8 mouse cellular contexts compared by ENCODE assay signal in the genomic region with DNA sequence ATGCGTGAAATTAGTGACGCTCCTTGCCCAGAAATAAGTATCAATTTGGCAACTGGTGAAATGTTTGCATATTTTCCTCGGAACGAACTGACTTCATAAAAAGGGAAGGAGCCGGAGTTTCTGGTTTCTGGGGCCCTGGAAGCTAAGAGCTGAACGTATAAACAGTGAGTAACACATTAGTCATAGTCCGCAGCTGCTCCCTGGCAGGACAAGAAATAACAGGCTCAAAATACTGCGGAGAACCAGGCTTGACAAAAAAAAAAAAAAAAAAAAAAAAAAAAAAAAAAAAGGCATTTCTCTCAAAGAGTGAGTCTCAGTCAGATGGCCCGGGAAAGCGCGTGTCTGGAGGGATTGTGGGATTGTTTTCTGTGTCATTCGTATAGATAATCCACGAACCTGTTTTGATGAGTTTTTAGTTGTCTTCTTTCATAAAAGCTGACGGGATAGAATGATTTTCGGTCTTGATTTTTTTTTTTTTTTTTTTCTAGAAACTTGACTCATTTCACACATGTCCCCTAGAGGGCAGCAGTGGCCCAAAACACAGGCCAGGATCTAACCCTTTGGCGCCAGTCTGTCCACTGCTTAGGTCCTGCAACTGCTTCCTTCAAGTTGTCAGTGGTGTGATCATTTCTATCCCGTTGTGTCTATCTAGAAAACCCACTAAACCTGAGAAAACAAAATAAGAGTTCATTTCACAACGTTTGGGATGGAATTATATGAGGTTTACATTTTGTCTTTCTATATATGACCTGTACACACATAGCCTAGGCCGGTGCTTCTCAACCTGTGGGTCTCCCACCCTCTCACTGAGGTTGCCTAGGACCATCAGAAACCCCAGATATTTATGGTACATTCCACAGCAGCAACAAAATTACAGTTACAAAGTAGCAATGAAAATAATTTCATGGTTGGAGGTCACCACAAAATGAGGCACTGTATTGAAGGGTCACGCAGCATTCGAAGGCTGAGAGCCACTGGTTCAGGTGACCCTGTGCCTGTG. TPM values are rescaled to one million over a fixed set of nuclear protein-coding genes. Genes with fewer than 3 reads are reported as not detected.
DNase-seq lines count a peak whose midpoint lies in the region; ATAC-seq lines count a peak whose summit lies in the region.

No protein-coding gene starts in this region.

- peak; percentile 32 for ATAC-seq in CD4-positive, CD25-positive, alpha-beta regulatory T cell, adult 4 months
- ATAC-seq in forebrain, embryonic 14.5 days, result peak; percentile 74
- 0 out of 2 replicates have a peak, but pooled peaks have one; percentile 35 for ATAC-seq in liver, embryonic 16.5 days (ENCODE audit: low read depth)
- ATAC-seq in neural tube, embryonic 13.5 days (ENCODE audit: low read depth), result peak; percentile 88

- WGBS in forebrain, embryonic 14.5 days, result 20% methylated on average over 21 of the region's 21 CpGs
- WGBS in large intestine, adult 2 months, result 14% methylated on average over 21 of the region's 21 CpGs
- WGBS in liver, embryonic 16.5 days (ENCODE audit: insufficient replicate concordance), result 19% methylated on average over 21 of the region's 21 CpGs
- WGBS in neural tube, embryonic 13.5 days, result 27% methylated on average over 21 of the region's 21 CpGs

- peak; percentile 37 for DNase-seq in c-Kit-positive CD71-positive TER-119-negative erythroid progenitor cells, embryonic 14.5 days (ENCODE audit: low read depth)
- DNase-seq in forebrain, embryonic 14.5 days (ENCODE audit: low spot score), result peak; percentile 75
- DNase-seq in heart, postnatal 10 days, result peak; percentile 79 to 87
- peak; percentile 51 for DNase-seq in large intestine, adult 2 months (ENCODE audit: low read depth, low spot score)
- DNase-seq in testis, postnatal 14 days (ENCODE audit: low spot score), result peak; percentile 43

- H3K36me3 ChIP-seq in forebrain, embryonic 14.5 days (ENCODE audit: control insufficient read depth, insufficient read depth, low read length), result no peaks in the 10 kb centered on the region
- no peaks in the 10 kb centered on the region for H3K36me3 ChIP-seq in liver, embryonic 16.5 days (ENCODE audit: control insufficient read depth, insufficient read depth)
- no peaks in the 10 kb centered on the region for H3K36me3 ChIP-seq in neural tube, embryonic 13.5 days

- H3K9ac ChIP-seq in forebrain, embryonic 14.5 days (ENCODE audit: low read length), result peak overlapping the region; percentile 37; the same call in 1 of the 2 replicates
- no peak overlapping the region for H3K9ac ChIP-seq in liver, embryonic 16.5 days (ENCODE audit: low read depth, low read length)
- H3K9ac ChIP-seq in neural tube, embryonic 13.5 days, result peak overlapping the region; percentile 27; the same call in 1 of the 2 replicates

- no peaks in the 10 kb centered on the region for H3K4me1 ChIP-seq in forebrain, embryonic 14.5 days (ENCODE audit: control insufficient read depth, insufficient read depth, low read length)
- H3K4me1 ChIP-seq in liver, embryonic 16.5 days (ENCODE audit: control insufficient read depth, low read depth, low read length), result no peaks in the 10 kb centered on the region
- H3K4me1 ChIP-seq in neural tube, embryonic 13.5 days (replicated peaks), result 0 out of 2 replicates have a peak, but pooled peaks cover 3% of the 10 kb centered on the region

- H3K27me3 ChIP-seq in forebrain, embryonic 14.5 days (replicated peaks; ENCODE audit: control insufficient read depth, insufficient read depth, low read length), result no peaks in the 10 kb centered on the region
- no peaks in the 10 kb centered on the region for H3K27me3 ChIP-seq in liver, embryonic 16.5 days (ENCODE audit: control insufficient read depth, insufficient read depth, low read depth, low read length)
- H3K27me3 ChIP-seq in neural tube, embryonic 13.5 days, result no peaks in the 10 kb centered on the region

- peak overlapping the region; percentile 51 for H3K4me2 ChIP-seq in forebrain, embryonic 14.5 days (ENCODE audit: low read length)
- H3K4me2 ChIP-seq in liver, embryonic 16.5 days (ENCODE audit: low read depth, low read length), result peak overlapping the region; percentile 49
- peak overlapping the region; percentile 46 for H3K4me2 ChIP-seq in neural tube, embryonic 13.5 days

- no peak overlapping the region for H3K27ac ChIP-seq in forebrain, embryonic 14.5 days (ENCODE audit: low read depth, low read length)
- no peak overlapping the region for H3K27ac ChIP-seq in liver, embryonic 16.5 days (ENCODE audit: low read length)
- no peak overlapping the region for H3K27ac ChIP-seq in neural tube, embryonic 13.5 days (replicated peaks)

- H3K4me3 ChIP-seq in forebrain, embryonic 14.5 days (ENCODE audit: low read depth, low read length), result peak overlapping the region; percentile 25
- H3K4me3 ChIP-seq in liver, embryonic 16.5 days (ENCODE audit: low read depth, low read length), result peak overlapping the region; percentile 33; the same call in 1 of the 2 replicates
- peak overlapping the region; percentile 8; the same call in 1 of the 2 replicates for H3K4me3 ChIP-seq in neural tube, embryonic 13.5 days

- intact Hi-C loops in heart, postnatal 10 days (cut with DNase I), result loop anchor here (1.0 to 5.0 kb wide), 3 partner anchors 27 to 136 kb away; a partner anchor contains a TSS

- no peaks in the 10 kb centered on the region for H3K9me3 ChIP-seq in forebrain, embryonic 14.5 days (replicated peaks; ENCODE audit: control insufficient read depth, low read length)
- H3K9me3 ChIP-seq in liver, embryonic 16.5 days (replicated peaks; ENCODE audit: control insufficient read depth, low read length), result no peaks in the 10 kb centered on the region
- no peaks in the 10 kb centered on the region for H3K9me3 ChIP-seq in neural tube, embryonic 13.5 days

RNA-seq across cellular contexts. Expression of a gene that starts 26.7 kb away (rescaled TPM):
- not detected for polyA plus RNA-seq in CD4-positive, CD25-positive, alpha-beta regulatory T cell, adult 4 months (2017; shearing (Covaris generic))
- 0.71 and 1.0 TPM in 2 replicates for polyA plus RNA-seq in forebrain, embryonic 14.5 days (2014; fragmentation: Nextera tagmentation; extraction: Ambion mirVana)
- total RNA-seq in heart, postnatal 10 days (2021), result 1 to 10 TPM; 3.2 to 5.1 TPM
- 0.15 and 0.26 TPM in 2 replicates for polyA plus RNA-seq in large intestine, adult 2 months (2012; rRNA removed)
- polyA plus RNA-seq in liver, embryonic 16.5 days (2015; fragmentation: Nextera tagmentation; extraction: Ambion mirVana), result 0.44 and 0.47 TPM in 2 replicates
- polyA plus RNA-seq in neural tube, embryonic 13.5 days (2015; fragmentation: Nextera tagmentation; extraction: Ambion mirVana), result 1.3 TPM in 2 replicates

RNA-seq across cellular contexts. Expression of a gene that starts 35.0 kb away (rescaled TPM):
- polyA plus RNA-seq in CD4-positive, CD25-positive, alpha-beta regulatory T cell, adult 4 months (2017; shearing (Covaris generic)), result not detected
- polyA plus RNA-seq in forebrain, embryonic 14.5 days (2014; fragmentation: Nextera tagmentation; extraction: Ambion mirVana), result 11.7 and 12.8 TPM in 2 replicates
- 100 to 1,000 TPM in 1 of 2 experiments, 10 to 100 TPM in 1; 63.9 to 131 TPM for total RNA-seq in heart, postnatal 10 days (2021)
- polyA plus RNA-seq in large intestine, adult 2 months (2012; rRNA removed), result 2.3 and 4.0 TPM in 2 replicates
- 15.7 and 19.6 TPM in 2 replicates for polyA plus RNA-seq in liver, embryonic 16.5 days (2015; fragmentation: Nextera tagmentation; extraction: Ambion mirVana)
- 14.3 and 15.1 TPM in 2 replicates for polyA plus RNA-seq in neural tube, embryonic 13.5 days (2015; fragmentation: Nextera tagmentation; extraction: Ambion mirVana)

Comparison
In these comparisons a context has a peak if more than half of its experiments do, and no peak if none do; other contexts are left out.
1. ATAC-seq: peak in every context shown above with its lines; median percentile 88 in neural tube, embryonic 13.5 days; 74 in forebrain, embryonic 14.5 days; 35 in liver, embryonic 16.5 days; 32 in CD4-positive, CD25-positive, alpha-beta regulatory T cell, adult 4 months.